Mouse (Mus musculus): ENCODE results near the gene Trpm5.

The Trpm5 gene

GRCm38 (mm10) chr7:143037306-143037705 lies 57.1 kb downstream of the Trpm5 start:
- DNase-seq = no peak

- no peak for DNase-seq
Measured at GRCm38 (mm10) chr7:143036787-143037186, 57.7 kb downstream of the Trpm5 start.

DNA sequence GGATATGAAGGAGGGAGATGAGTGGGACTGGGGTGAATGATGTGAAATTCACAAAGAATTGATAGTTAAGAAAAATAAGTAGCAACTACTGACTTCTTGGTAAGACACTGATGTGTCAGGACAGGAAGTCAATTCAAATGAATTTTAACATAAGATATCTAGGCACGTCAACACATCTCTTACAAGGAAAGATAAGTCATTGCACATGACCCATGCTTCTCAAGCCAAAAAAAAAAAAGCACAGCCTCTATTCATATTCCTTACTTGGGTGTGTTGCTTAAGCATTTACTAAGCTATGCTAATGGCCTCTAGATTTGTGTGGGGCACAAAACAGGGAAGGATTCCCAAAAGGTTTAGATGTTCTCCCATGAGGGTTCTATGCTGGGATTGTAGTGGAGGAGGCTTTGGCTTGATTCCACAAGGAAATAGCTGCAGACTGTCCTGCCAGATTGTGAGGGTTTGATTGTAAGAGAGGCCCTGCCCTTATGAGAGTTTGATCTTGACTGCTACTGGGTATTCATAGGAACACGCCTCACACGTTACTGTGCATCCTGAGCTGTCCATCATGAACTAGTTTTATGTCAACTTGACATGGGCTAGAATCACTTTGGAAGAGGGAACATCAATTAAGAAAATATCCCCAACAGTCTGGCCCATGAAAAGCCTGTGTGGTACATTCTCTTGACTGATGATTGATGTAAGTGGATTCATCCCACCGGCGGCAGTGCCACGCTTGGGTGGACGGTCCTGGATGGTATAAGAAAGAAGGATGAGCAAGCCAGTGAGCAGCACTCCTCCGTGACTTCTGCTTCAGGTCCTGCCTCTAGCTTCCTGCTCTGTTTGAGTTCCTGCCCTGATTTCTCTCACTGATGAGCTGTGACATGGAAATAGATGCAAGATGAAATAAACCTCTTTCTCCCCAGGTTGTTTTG lies 59.7 kb downstream of the Trpm5 start:
- DNase-seq = no peak

DNA sequence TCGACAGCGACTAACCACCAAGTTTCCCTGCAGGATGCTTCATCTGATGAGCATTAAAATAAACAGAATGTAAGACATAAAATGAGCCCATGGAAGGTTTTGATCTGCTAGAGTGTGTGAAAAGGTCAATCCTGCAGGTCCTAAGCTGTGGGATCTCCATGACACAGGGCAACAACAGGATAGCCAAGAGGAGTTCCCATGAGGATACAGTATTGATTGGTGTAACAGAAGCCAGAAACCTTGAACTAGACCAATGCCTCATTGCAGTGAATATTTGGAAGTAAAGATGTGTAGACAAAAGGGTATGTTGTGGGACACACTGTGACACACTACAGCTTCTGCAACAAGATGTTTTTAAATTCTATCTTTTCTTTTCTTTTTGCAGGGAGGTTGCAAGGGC lies 60.3 kb downstream of the Trpm5 start:
- DNase-seq = no peak

GRCm38 (mm10) chr7:143033581-143033980 lies 60.9 kb downstream of the Trpm5 start:
- DNase-seq = no peak

- no peak for DNase-seq
Measured at GRCm38 (mm10) chr7:143031816-143032215, 62.6 kb downstream of the Trpm5 start.

- no peak for DNase-seq
Measured at GRCm38 (mm10) chr7:143027196-143027595, 67.2 kb downstream of the Trpm5 start.

DNA sequence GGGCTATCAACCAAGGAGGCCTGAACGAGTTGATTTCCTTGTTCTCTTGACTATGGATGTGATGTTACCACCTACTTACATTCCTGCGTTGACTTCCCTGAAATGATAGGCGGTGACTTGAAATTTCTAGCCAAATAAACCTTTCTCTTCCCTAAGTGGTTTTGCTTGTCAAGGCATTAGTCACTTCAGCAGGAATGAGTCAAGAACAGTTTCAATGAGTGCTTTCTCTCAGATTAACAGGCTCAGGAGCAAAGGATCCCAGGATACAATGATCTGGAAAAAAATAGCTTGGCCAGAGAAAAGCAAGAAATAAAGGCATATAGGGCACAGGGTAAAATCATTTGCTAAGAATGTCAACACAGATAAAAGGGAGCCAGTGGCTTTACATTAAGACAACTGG lies 68.9 kb downstream of the Trpm5 start:
- no peak for DNase-seq

- DNase-seq = no peak
Measured at GRCm38 (mm10) chr7:143024293-143024692, 70.1 kb downstream of the Trpm5 start.

- DNase-seq = no peak
Measured at GRCm38 (mm10) chr7:143023499-143023898, 70.9 kb downstream of the Trpm5 start.

DNA sequence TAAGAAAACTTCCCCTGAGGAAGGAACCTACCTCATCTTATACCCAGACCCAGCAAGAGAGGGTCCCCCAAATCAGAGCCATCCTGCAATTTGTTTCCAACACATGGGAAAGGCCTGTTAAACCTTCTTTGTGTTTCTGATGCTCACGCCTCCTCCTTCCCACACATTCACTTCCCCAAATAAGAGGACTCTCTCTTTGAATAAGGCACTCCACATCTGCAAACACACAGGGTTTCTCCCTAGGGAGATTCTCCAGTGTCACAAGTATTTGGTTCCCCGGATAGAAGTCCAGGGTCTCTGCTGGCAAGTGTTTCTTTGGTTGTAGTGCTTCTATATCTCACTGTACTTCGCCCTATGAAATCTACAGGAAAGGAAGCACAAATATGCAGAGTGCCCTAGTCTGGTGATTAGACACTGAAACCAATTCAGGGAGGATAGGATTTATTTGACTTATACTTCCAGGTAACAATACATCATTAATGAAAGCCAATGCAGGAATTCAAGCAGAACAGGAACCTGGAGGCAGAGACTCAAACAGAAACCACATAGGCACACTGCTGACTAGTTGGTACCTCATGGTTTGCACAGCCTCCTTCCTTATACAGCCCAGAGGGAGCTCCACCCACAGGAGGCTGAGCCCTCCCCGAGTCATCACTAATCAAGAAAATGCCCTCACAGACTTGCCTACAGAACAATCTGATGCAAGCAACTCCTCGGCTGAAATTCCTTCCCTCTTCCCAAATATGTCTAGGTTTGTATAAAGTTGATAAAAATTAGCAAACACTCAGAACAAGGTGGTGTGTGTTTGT lies 72.9 kb downstream of the Trpm5 start:
- DNase-seq = peak; percentile 67

GRCm38 (mm10) chr7:143020764-143021163 lies 73.7 kb downstream of the Trpm5 start:
- peak; percentile 82 for DNase-seq

GRCm38 (mm10) chr7:143020040-143020439 lies 74.4 kb downstream of the Trpm5 start:
- DNase-seq = no peak

Measured in layer of hippocampus, adult 9-11 months (tissue).